Mouse (Mus musculus): ENCODE results near the gene Enc1. TPM values are rescaled to one million over a fixed set of nuclear protein-coding genes. Genes with fewer than 3 reads are reported as not detected.

Enc1 gene
- polyA plus RNA-seq, 1 experiment from 2014 or later, result 7.9 TPM

- peak; percentile 60; the same call in 1 of the 2 replicates for ATAC-seq (ENCODE audit: insufficient number of reproducible peaks, insufficient read depth, low FRiP score, low read depth)
- Histone ChIP-seq H3K4me3 (ENCODE audit: low read depth, low read length) (peak overlapping the region; percentile 24; the same call in 1 of the 2 replicates), H3K4me1 (ENCODE audit: control insufficient read depth, insufficient read depth, low read length) (peaks cover 3% of the 10 kb centered on the region; the same call in 1 of the 2 replicates), H3K27ac (ENCODE audit: low read length) (no peak overlapping the region), H3K9ac (replicated peaks; ENCODE audit: low read depth, low read length) (0 out of 2 replicates have a peak overlapping the region, but pooled peaks have one; percentile 4), H3K4me2 (replicated peaks; ENCODE audit: low read depth, low read length) (peak overlapping the region; percentile 49), H3K36me3 (ENCODE audit: control insufficient read depth, insufficient read depth, low read length) (no peaks in the 10 kb centered on the region), H3K27me3 (ENCODE audit: control insufficient read depth, insufficient read depth, low read length) (no peaks in the 10 kb centered on the region), H3K9me3 (ENCODE audit: control insufficient read depth, low read depth, low read length) (no peaks in the 10 kb centered on the region)
- 15% methylated on average over 17 of the region's 17 CpGs for WGBS
Measured at GRCm38 (mm10) chr13:97234785-97235417, 6.0 kb upstream of the Enc1 start.

DNA sequence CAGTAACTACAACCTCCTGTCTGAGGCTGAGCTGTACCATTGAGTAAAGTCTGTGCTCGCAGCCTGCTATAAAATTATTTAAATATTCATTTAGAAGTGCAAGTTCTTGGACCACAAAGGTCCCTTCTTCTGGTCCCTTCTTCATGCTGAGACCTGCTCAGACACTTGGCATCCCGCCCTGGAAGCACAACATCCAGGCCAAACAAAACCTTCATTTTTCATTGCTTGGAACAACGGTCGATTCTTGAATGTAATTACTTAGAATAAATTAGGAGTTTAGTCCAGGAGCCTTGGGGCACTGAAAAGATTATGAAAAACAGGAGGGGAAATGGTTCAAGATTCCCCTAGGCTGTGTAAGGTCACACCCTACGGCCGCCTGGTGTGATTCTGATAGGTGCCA, 5.0 kb upstream of the Enc1 start:
- Histone ChIP-seq H3K36me3 (ENCODE audit: control insufficient read depth, insufficient read depth, low read length) (no peaks in the 10 kb centered on the region), H3K4me3 (ENCODE audit: low read depth, low read length) (no peak overlapping the region), H3K9ac (replicated peaks; ENCODE audit: low read depth, low read length) (no peak overlapping the region), H3K4me2 (replicated peaks; ENCODE audit: low read depth, low read length) (no peak overlapping the region), H3K27ac (ENCODE audit: low read length) (no peak overlapping the region), H3K27me3 (ENCODE audit: control insufficient read depth, insufficient read depth, low read length) (no peaks in the 10 kb centered on the region), H3K9me3 (ENCODE audit: control insufficient read depth, low read depth, low read length) (no peaks in the 10 kb centered on the region), H3K4me1 (ENCODE audit: control insufficient read depth, insufficient read depth, low read length) (peaks cover 4% of the 10 kb centered on the region; the same call in 1 of the 2 replicates)
- 78% methylated on average over 6 of the region's 6 CpGs for WGBS
- ATAC-seq (ENCODE audit: insufficient number of reproducible peaks, insufficient read depth, low FRiP score, low read depth), result no peak

- no peak for ATAC-seq (ENCODE audit: insufficient number of reproducible peaks, insufficient read depth, low FRiP score, low read depth)
- peak overlapping the region; percentile 48; the same call in 1 of the 2 replicates for H3K27ac ChIP-seq (ENCODE audit: low read length)
- H3K4me2 ChIP-seq (replicated peaks; ENCODE audit: low read depth, low read length), result no peak overlapping the region
- no peak overlapping the region for H3K9ac ChIP-seq (replicated peaks; ENCODE audit: low read depth, low read length)
- H3K4me1 ChIP-seq (ENCODE audit: control insufficient read depth, insufficient read depth, low read length), result peaks cover 11% of the 10 kb centered on the region; the same call in 1 of the 2 replicates
- no peak overlapping the region for H3K4me3 ChIP-seq (ENCODE audit: low read depth, low read length)
- H3K9me3 ChIP-seq (ENCODE audit: control insufficient read depth, low read depth, low read length), result no peaks in the 10 kb centered on the region
- no peaks in the 10 kb centered on the region for H3K36me3 ChIP-seq (ENCODE audit: control insufficient read depth, insufficient read depth, low read length)
- no peaks in the 10 kb centered on the region for H3K27me3 ChIP-seq (ENCODE audit: control insufficient read depth, insufficient read depth, low read length)
- WGBS, result 54% methylated on average over 3 of the region's 3 CpGs
Measured at GRCm38 (mm10) chr13:97237700-97238099, 3.2 kb upstream of the Enc1 start.

- ATAC-seq (ENCODE audit: insufficient number of reproducible peaks, insufficient read depth, low FRiP score, low read depth), result no peak
- H3K4me2 ChIP-seq (replicated peaks; ENCODE audit: low read depth, low read length), result no peak overlapping the region
- H3K27ac ChIP-seq (ENCODE audit: low read length), result peak overlapping the region; percentile 48; the same call in 1 of the 2 replicates
- H3K4me1 ChIP-seq (ENCODE audit: control insufficient read depth, insufficient read depth, low read length), result peaks cover 17% of the 10 kb centered on the region
- H3K36me3 ChIP-seq (ENCODE audit: control insufficient read depth, insufficient read depth, low read length), result no peaks in the 10 kb centered on the region
- no peaks in the 10 kb centered on the region for H3K27me3 ChIP-seq (ENCODE audit: control insufficient read depth, insufficient read depth, low read length)
- no peak overlapping the region for H3K4me3 ChIP-seq (ENCODE audit: low read depth, low read length)
- H3K9me3 ChIP-seq (ENCODE audit: control insufficient read depth, low read depth, low read length), result no peaks in the 10 kb centered on the region
- H3K9ac ChIP-seq (replicated peaks; ENCODE audit: low read depth, low read length), result no peak overlapping the region
- 44% methylated on average over 16 of the region's 16 CpGs for WGBS
Measured at GRCm38 (mm10) chr13:97238181-97238981, 2.5 kb upstream of the Enc1 start.

DNA sequence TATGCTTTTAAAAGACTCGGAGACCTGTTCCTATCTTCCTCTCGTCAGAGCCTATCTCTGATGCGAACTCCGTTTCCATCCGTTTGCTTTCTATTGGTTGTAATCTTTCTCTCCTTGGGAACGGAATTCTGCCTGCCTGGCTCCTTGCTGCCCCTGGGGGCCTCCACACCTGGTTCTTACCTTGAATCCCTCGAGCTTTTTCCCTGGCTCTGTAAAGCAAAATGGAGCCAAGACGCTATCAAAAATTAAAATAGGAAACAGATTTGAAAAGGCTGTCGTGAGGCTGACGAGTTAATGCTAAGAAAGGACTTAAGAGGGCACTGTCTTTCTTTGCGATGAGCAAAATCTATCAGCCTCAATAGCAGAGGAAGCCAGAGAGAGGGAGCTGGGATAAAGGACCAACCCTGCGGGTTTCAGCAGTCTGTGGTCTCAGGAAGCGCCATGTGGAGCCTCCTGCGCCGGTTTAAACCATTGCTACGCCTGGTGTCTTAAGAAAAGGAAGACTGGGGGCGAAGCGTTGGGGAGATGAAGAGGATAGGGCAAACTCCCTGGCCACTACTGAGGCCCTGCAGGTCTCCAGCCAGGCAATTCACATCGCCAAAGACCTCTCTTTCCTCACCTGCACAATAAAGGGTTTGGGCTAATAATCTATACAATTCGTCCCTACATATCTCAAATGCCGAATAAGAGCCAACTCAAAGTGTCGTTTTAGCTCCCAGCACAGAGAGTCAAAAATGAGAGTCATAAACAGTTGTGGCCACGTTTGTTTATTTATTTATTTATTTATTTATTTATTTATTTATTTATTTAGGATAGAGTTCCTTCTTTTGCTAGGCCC, 1.3 kb upstream of the Enc1 start:
- Histone ChIP-seq H3K4me1 (ENCODE audit: control insufficient read depth, insufficient read depth, low read length) (peaks cover 28% of the 10 kb centered on the region), H3K4me2 (replicated peaks; ENCODE audit: low read depth, low read length) (peak overlapping the region; percentile 96), H3K27me3 (ENCODE audit: control insufficient read depth, insufficient read depth, low read length) (no peaks in the 10 kb centered on the region), H3K27ac (ENCODE audit: low read length) (peak overlapping the region; percentile 98), H3K4me3 (ENCODE audit: low read depth, low read length) (no peak overlapping the region; the same call in 1 of the 2 replicates), H3K9ac (replicated peaks; ENCODE audit: low read depth, low read length) (peak overlapping the region; percentile 79; the same call in 1 of the 2 replicates), H3K36me3 (ENCODE audit: control insufficient read depth, insufficient read depth, low read length) (no peaks in the 10 kb centered on the region), H3K9me3 (ENCODE audit: control insufficient read depth, low read depth, low read length) (no peaks in the 10 kb centered on the region)
- ATAC-seq (ENCODE audit: insufficient number of reproducible peaks, insufficient read depth, low FRiP score, low read depth), result no peak
- WGBS, result 7% methylated on average over 23 of the region's 23 CpGs

GRCm38 (mm10) chr13:97240279-97240964, 483 bp upstream of the Enc1 start:
- peak overlapping the region; percentile 92 for H3K4me3 ChIP-seq (ENCODE audit: low read depth, low read length)
- H3K36me3 ChIP-seq (ENCODE audit: control insufficient read depth, insufficient read depth, low read length), result peaks cover 5% of the 10 kb centered on the region; the same call in 1 of the 2 replicates
- no peaks in the 10 kb centered on the region for H3K27me3 ChIP-seq (ENCODE audit: control insufficient read depth, insufficient read depth, low read length)
- ATAC-seq (ENCODE audit: insufficient number of reproducible peaks, insufficient read depth, low FRiP score, low read depth), result peak; percentile 64
- peak overlapping the region; percentile 96 for H3K4me2 ChIP-seq (replicated peaks; ENCODE audit: low read depth, low read length)
- peak overlapping the region; percentile 79 for H3K9ac ChIP-seq (replicated peaks; ENCODE audit: low read depth, low read length)
- H3K27ac ChIP-seq (ENCODE audit: low read length), result peak overlapping the region; percentile 98
- H3K9me3 ChIP-seq (ENCODE audit: control insufficient read depth, low read depth, low read length), result no peaks in the 10 kb centered on the region
- peaks cover 28% of the 10 kb centered on the region for H3K4me1 ChIP-seq (ENCODE audit: control insufficient read depth, insufficient read depth, low read length)
- under 1% methylated on average over 35 of the region's 36 CpGs for WGBS

DNA sequence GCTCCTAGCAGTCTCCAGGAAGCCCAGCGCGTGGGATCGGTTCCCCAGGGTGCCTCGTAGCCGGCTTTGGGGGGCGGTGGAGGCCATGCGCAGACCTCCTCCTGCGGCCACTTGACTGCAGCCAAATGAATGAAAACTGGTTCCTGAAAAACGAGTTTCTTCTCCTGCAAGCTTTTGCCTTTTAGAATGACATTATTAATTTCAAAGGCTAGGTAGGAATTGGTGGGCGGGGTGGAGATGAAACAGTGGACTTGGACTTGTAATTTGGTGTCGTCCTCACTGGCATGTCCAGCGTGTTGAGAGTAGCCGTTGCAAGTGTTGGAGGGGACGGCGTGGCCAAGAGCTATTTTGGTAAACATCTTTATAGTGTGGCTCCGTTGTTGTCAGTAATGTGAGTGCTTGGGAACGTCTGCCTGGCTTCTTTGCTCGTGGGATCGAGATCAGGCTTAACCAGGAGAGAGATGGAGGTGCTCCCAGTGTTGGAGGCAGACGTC, 929 bp downstream of the Enc1 start:
- Histone ChIP-seq H3K4me3 (ENCODE audit: low read depth, low read length) (peak overlapping the region; percentile 92), H3K36me3 (ENCODE audit: control insufficient read depth, insufficient read depth, low read length) (peaks cover 19% of the 10 kb centered on the region), H3K27ac (ENCODE audit: low read length) (peak overlapping the region; percentile 98), H3K4me1 (ENCODE audit: control insufficient read depth, insufficient read depth, low read length) (peaks cover 28% of the 10 kb centered on the region), H3K4me2 (replicated peaks; ENCODE audit: low read depth, low read length) (peak overlapping the region; percentile 96), H3K9ac (replicated peaks; ENCODE audit: low read depth, low read length) (peak overlapping the region; percentile 94), H3K27me3 (ENCODE audit: control insufficient read depth, insufficient read depth, low read length) (no peaks in the 10 kb centered on the region), H3K9me3 (ENCODE audit: control insufficient read depth, low read depth, low read length) (no peaks in the 10 kb centered on the region)
- no peak for ATAC-seq (ENCODE audit: insufficient number of reproducible peaks, insufficient read depth, low FRiP score, low read depth)
- WGBS, result under 1% methylated on average over 20 of the region's 20 CpGs
